Mouse (Mus musculus) liver, postnatal 0 days (tissue): ENCODE measurements at regions not wholly inside any gene's neighbourhood (a gene's known extent, or its start where the extent isn't known, plus 50 kb on each side); places are given as distances from the start of the nearest gene placed in this dataset.

ENCODE experiments used
- CTCF ChIP-seq: sonication (generic); IDR thresholded peaks from 2 replicates; pipeline ENCODE4 v1.5.1; 2016; ENCODE audit warnings: antibody characterized with exemption, low read depth
- EP300 ChIP-seq: IDR thresholded peaks from 2 replicates; pipeline ENCODE4 v1.6.1; 2016; ENCODE audit warnings: antibody characterized with exemption, low read depth, mild to moderate bottlenecking

DNA sequence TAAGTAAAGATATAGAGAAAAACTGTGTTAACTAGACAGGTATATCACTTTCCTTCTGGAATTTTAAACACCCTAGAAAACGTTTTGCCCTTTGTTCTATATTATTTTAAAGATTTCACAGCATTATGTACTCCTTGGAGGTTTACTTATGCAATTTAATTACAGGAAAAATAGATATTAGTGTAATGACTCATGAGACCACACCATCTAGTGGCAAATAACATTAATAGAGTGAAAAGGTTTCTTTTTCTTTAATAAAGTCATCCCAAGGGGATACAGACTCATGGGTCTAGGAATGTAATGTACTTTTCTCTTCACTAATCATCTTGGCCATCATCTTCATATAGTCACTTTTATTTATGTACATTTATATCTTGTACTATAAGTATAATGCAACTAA, 262.3 kb downstream of the Cdh9 start:
- no peak for TF ChIP-seq EP300
- no peak for TF ChIP-seq CTCF
